Mouse (Mus musculus): ENCODE data around the gene Grm1.

Gene Grm1

DNA sequence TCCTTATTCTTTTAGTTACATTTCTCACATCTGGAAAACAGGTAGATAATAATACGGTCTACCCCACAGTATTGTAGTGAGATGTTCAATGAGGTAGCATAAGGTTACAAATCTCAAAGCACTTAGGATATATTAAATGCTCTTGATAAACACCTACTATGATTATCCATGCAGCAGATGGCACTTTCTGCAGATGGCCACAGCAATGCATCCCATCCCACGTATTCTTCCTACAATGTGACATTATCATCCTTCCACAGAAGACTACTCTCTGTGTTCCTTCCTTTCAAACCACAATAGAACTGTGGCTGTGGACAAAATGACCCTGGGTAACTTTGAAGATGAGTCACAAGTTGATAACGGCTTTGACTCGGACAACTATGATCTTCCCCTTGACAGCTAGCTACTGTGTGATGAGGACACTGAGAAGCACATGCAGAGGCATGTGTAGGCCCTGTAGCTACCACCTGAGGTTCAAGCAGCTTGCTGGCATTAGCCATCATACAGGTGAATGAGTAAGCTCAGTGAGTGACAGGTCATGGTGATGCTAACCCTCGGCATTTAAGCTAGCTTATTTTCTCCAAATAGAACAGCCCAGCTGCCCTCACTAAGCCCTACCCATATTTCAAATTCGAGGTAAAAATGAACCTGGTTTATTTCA, 117.5 kb downstream of the Grm1 start:
- CTCF ChIA-PET, result no interaction called here

DNA sequence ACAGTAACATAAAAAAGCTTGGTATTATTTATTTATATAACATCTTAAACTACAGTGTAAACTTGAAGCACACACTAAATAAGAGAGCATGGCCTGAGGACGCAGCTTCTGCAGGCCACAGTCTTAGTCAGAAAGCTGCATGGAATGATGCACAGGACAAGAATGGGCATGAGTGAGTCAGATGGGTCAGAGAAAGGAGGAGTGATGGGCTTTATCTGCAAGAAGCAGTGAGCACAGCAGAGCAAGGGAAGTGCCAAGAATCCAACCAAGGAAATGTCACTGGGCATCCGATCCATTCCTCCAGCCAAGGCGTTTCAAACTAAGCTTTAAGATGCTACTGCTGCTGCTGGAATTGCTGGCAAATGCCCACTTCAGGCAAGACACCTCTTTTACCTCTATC, 131.6 kb downstream of the Grm1 start:
- CTCF ChIA-PET, result no interaction called here

DNA sequence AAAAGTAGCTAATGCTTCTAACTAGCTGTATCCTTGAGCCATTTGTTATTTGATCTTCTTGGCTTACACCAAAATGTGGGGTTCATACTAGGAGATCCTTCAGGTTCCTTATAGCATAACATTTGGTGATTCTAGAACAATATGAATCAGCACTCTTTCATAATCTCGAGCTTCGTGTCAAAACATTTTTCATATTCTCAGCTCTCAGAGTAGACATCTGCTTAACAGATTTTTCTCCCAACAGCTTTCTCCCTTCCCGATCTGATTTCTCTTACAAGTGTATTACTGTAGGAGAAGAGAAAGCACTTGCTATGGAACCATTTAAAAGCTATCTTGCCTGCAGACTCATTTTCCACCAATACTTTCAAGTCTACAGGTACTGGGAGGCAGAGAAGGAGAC, 133.0 kb downstream of the Grm1 start:
- CTCF ChIA-PET, result no interaction called here

GRCm38 (mm10) chr10:10947531-10947930, 134.6 kb downstream of the Grm1 start:
- CTCF ChIA-PET, result no interaction called here

GRCm38 (mm10) chr10:10944003-10944402, 138.2 kb downstream of the Grm1 start:
- CTCF ChIA-PET, result no interaction called here

DNA sequence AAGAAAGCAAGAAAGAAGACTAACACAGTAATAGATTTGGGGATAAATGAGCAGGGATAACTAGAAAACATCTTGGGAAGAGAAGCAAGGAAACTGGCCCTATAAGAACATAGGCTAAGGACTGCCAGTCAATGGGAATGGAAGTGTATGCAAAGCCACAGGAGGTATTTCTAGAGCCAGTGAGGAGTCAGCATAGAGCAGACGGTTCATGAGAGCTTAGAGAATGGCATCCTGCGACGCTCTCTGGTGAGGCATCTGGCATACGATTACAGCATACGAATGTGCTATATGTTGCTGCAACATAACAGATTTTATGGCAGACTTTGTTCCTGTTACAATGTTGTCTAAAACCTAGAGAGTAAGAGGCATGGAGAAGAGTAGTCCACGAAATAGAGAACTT, 139.9 kb downstream of the Grm1 start:
- CTCF ChIA-PET, result no interaction called here

DNA sequence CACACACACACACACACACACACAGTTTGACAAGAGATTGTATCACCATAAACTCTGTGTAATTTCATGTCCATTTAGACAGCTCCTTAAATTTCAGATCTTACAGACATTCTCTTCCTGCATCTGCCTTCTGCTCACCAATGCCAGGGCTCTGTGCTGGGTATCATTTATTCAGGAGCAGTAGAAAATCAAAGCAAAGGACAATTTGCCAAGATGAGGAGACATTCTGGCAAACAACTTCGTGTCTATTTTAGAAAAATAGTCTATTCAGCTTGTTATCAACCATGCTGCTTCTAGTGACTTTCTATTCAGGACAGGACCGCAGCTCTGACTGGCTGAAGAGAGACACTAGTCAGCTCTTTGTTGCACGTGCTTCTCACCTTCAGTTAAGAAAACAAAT, 146.3 kb downstream of the Grm1 start:
- CTCF ChIA-PET, result no interaction called here

DNA sequence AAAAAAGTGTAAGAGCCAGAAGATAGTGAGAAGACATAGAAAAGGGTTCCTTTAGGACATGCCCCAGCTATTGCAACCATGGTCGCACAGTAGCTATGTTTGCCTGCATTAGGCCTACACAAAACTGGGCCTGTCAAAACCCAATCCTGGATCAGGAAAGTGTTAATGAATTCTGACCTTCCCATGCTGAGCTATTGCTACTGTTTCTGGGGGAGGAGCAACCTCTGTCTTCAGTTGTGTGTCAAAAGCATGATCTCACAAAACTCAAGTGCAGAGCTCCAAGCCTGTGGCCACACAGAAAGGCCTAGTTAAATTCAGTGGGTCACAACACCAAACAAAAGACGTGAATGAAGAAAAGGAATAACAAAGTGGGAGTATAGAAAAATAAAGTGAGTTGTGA, 152.5 kb downstream of the Grm1 start:
- CTCF ChIA-PET, result no interaction called here

DNA sequence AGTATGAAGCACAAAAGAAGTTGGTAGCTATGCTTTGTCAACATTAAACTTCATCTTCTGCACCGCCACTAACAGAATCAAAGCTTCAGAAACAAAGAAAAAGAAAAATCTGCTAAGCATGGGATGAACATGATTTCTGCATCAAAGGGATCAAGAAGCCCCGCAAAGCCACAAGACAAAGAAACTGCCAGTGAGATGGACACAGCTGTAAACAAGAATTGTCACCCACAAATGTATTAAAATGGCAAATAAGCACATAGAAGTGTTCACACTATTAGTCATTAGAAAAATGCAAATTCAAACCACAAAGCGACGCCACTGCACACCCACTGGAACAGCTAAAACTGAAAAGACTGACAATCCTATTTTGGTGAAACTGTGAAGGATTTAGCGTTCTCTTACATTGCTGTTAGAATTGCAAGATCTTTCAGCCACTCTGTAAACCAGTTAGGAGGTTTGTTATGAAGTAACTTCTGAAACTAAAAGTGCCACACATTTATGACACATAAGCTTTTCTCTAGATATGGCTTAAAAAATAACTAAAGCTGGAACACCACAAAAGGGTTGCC, 153.3 kb downstream of the Grm1 start:
- CTCF ChIA-PET, result no interaction called here

- CTCF ChIA-PET, result no interaction called here
These were observed 164.2 kb downstream of the Grm1 start for GRCm38 (mm10) chr10:10917857-10918399.

- CTCF ChIA-PET, result no interaction called here
These were observed 168.5 kb downstream of the Grm1 start for GRCm38 (mm10) chr10:10913621-10914020.

DNA sequence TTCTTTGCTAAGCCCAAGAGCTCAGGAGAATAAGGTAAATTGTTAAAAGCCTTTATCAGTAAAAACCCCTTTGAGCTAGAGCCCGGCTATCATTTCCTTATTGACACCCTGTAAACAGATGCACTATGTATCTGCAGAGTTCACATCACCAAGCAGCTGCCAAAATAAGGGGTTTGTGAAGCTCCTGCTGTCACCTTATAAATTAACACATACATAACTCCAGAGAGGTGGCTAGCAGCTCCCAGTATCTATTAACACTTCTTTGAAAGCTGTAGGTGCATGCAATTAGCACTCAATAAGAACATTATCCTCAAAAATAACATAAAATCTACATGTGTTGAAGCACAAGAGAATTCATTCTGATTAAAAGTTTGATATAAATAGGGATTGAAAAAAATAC, 191.9 kb downstream of the Grm1 start:
- CTCF ChIA-PET, result no interaction called here

GRCm38 (mm10) chr10:10888521-10888920, 193.6 kb downstream of the Grm1 start:
- CTCF ChIA-PET, result no interaction called here

GRCm38 (mm10) chr10:10884992-10885391, 197.2 kb downstream of the Grm1 start:
- CTCF ChIA-PET, result no interaction called here

GRCm38 (mm10) chr10:10872142-10872541, 210.0 kb downstream of the Grm1 start:
- CTCF ChIA-PET, result no interaction called here

- CTCF ChIA-PET, result no interaction called here
These were observed 211.9 kb downstream of the Grm1 start for GRCm38 (mm10) chr10:10870271-10870670.

- CTCF ChIA-PET, result no interaction called here
These were observed 215.9 kb downstream of the Grm1 start for GRCm38 (mm10) chr10:10866278-10866677.

DNA sequence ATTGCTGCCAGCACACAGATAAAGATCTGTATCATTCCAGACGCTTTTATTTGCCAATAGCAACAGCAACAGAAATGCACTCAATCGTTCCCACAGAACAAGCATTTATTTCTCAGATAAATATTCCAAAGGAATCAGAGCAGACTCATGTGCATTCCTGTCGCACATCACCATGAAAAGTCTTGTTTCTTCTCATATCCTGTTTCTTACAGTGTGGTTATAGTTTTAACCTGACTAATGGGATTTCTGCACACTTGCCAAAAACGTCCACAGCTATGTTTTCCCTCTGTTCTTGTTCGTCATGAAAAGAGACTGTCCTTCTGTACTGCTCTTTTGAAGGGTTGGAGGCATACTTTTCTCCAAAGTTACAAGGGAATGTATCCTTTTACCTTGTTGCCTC, 217.4 kb downstream of the Grm1 start:
- CTCF ChIA-PET, result no interaction called here

GRCm38 (mm10) chr10:10847376-10848286, 234.5 kb downstream of the Grm1 start:
- CTCF ChIA-PET, result no interaction called here

DNA sequence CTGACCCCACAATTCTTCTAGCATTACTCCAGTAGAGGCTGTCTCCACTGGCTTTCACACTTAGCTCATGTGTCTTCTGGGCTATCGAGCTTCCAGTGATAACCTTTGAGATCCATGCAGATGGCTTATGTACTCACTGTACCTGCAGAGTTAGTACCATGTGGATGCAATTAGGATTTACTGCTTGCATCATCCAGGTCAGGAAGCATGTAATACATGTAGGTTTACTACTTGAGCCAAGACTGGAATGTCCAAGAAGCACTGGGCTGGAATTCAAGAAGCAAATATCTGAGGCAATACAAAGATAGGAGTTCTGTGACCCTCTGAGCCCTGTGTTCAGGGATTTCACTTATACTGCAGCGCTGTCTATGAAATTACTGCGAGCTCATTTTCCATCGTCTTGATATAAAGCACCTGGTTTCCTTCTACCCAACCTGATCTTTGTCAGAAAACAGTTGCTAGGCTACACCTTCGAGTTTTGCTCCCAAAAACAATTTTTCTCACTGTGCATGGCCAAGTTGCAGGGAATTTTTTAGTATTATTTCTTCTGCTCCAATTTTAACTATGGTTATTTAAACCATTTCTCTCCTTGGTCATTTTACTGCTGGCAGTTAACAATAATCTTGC, 237.0 kb downstream of the Grm1 start:
- CTCF ChIA-PET, result no interaction called here

DNA sequence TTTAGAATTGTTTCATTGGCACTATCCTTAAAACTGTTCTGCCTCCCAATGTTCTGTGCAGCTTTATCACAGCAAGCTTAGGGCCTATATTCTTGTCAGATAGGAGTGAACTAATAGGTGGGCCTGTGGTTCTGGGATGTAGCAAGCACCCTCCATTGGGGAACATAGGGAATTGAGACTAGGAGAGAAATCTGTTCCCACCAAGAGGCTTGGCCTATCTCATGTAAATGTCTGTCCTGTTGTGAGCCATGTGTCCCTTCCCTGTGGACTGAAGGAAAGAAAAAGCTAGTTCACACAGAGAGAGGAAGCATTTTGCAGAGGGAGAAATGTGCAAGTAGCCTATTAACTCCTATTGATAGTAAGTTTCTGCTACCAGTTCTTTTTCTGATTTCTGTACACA, 246.8 kb downstream of the Grm1 start:
- CTCF ChIA-PET, result no interaction called here

DNA sequence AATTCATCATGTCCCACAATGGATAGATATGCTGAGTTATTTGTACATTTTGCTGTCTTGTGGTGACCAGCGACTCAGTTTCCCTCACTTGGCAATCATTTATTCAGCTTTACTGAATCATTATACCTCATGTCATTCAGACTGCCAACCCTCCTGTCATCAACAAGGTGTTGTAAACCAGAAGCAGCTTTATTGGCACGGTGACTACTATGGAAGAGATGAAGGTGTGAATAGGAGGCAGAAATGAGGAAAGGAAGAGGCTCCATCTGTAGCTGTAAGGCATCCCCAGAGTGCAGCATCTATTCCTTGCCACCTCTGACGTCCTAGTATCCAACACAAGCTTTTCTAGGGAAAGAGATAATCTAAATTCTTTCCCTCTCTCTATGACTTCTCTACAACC, 247.3 kb downstream of the Grm1 start:
- CTCF ChIA-PET, result no interaction called here
